Mouse (Mus musculus): ENCODE results near the gene Acer3.

DNA sequence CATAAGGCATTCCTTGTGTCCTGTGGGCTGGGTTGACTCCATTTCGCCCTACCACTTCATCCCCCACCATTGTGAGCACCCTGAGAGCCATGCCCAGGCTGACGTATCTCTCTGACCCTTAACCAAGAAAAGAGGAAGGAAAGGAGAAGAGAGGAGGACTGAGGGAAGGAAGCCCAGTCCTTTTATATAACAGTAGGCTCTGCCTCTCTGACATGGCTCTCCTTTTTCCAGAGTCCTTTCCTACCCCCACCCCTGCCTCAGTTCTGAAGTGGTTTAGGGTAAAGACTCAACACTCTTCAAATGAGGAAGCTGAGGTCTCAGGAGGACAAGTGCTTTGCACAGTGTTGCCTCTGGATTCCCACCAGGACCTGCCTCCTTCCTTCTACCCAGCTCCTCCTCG lies 13.0 kb upstream of the Acer3 start:
- TF ChIP-seq POLR2A (IDR thresholded peaks at IDR 0.05; ENCODE audit: low read depth, low read length) (no peak), CTCF (IDR thresholded peaks at IDR 0.05; ENCODE audit: extremely low read depth, insufficient read depth, insufficient read length, insufficient replicate concordance) (no peak)

Measured in spleen, adult 2 months (tissue).